Mouse (Mus musculus): Measurements from ENCODE around the gene F2. TPM values are rescaled to one million over a fixed set of nuclear protein-coding genes. Genes with fewer than 3 reads are reported as not detected.
A peak's percentile ranks its signal among the peaks of the same experiment; 100 is the strongest.

The F2 gene
- 1.7 and 4.6 TPM in 2 replicates for polyA plus RNA-seq (2015; fragmentation: Nextera tagmentation; extraction: Ambion mirVana)

GRCm38 (mm10) chr2:91636229-91636628 lies at the start of gene F2:
F2 (minus strand) TSS chr2:91636414.
- Histone ChIP-seq H3K4me2 (no peak within 1 kb of the TSS), H3K27me3 (no peaks in the 10 kb centered on the region), H3K4me1 (no peaks in the 10 kb centered on the region), H3K27ac (no peak within 1 kb of the TSS), H3K4me3 (replicated peaks) (no peak within 1 kb of the TSS), H3K36me3 (no peaks in the 10 kb centered on the region), H3K9me3 (replicated peaks) (no peaks in the 10 kb centered on the region), H3K9ac (no peak within 1 kb of the TSS)
- ATAC-seq (replicated peaks; ENCODE audit: low FRiP score) = no peak
- 86% methylated on average over 8 of the region's 8 CpGs for WGBS

DNA sequence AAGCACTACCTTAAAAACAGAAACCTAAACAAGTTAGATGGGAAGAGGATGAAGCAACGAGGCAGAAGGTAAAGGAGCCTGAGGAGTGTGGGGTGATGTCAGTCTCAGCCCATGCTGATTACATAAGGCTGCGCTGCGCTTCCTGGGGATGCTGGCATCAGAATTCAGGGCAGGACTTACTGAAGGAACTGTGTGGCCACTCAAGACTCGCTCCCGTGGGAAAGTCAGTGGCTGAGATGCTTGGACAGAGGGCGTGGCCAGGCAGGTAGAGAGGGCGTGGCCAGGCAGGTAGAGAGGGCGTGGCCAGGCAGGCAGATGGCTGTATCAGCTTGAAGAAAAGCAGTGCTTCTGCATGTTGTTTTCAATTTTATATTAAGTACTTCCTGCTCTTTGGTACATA lies 47.7 kb upstream of the F2 start:
- no peaks in the 10 kb centered on the region for H3K4me1 ChIP-seq
- H3K36me3 ChIP-seq = peaks cover 85% of the 10 kb centered on the region
- 81% methylated on average over 8 of the region's 8 CpGs for WGBS
- H3K4me2 ChIP-seq = no peak overlapping the region
- no peaks in the 10 kb centered on the region for H3K27me3 ChIP-seq
- no peak for ATAC-seq (replicated peaks; ENCODE audit: low FRiP score)
- no peaks in the 10 kb centered on the region for H3K9me3 ChIP-seq (replicated peaks)
- no peak overlapping the region for H3K9ac ChIP-seq
- no peak overlapping the region for H3K4me3 ChIP-seq (replicated peaks)
- H3K27ac ChIP-seq = no peak overlapping the region

- 40% methylated on average over 4 of the region's 4 CpGs for WGBS
- Histone ChIP-seq H3K9me3 (replicated peaks) (no peaks in the 10 kb centered on the region), H3K4me1 (no peaks in the 10 kb centered on the region), H3K9ac (no peak overlapping the region), H3K4me2 (no peak overlapping the region), H3K4me3 (replicated peaks) (no peak overlapping the region), H3K27me3 (no peaks in the 10 kb centered on the region), H3K27ac (no peak overlapping the region), H3K36me3 (peaks cover 88% of the 10 kb centered on the region)
- no peak for ATAC-seq (replicated peaks; ENCODE audit: low FRiP score)
Measured at GRCm38 (mm10) chr2:91682850-91683249, 46.6 kb upstream of the F2 start.

- Histone ChIP-seq H3K36me3 (peaks cover 93% of the 10 kb centered on the region), H3K4me3 (replicated peaks) (no peak overlapping the region), H3K9ac (no peak overlapping the region), H3K4me1 (peaks cover 7% of the 10 kb centered on the region), H3K27ac (peak overlapping the region; percentile 35; the same call in 1 of the 2 replicates), H3K4me2 (no peak overlapping the region), H3K27me3 (no peaks in the 10 kb centered on the region), H3K9me3 (replicated peaks) (no peaks in the 10 kb centered on the region)
- ATAC-seq (replicated peaks; ENCODE audit: low FRiP score) = peak; percentile 66; the same call in 1 of the 2 replicates
Measured at GRCm38 (mm10) chr2:91676961-91677360, 40.7 kb upstream of the F2 start.

- no peak overlapping the region for H3K4me2 ChIP-seq
- no peak; the same call in 1 of the 2 replicates for ATAC-seq (replicated peaks; ENCODE audit: low FRiP score)
- no peaks in the 10 kb centered on the region for H3K9me3 ChIP-seq (replicated peaks)
- H3K27me3 ChIP-seq = no peaks in the 10 kb centered on the region
- peaks cover 7% of the 10 kb centered on the region for H3K4me1 ChIP-seq
- WGBS = 52% methylated on average over 2 of the region's 2 CpGs
- H3K9ac ChIP-seq = no peak overlapping the region
- H3K27ac ChIP-seq = peak overlapping the region; percentile 35
- no peak overlapping the region for H3K4me3 ChIP-seq (replicated peaks)
- H3K36me3 ChIP-seq = peaks cover 93% of the 10 kb centered on the region
Measured at GRCm38 (mm10) chr2:91676420-91676819, 40.2 kb upstream of the F2 start.

- no peak for ATAC-seq (replicated peaks; ENCODE audit: low FRiP score)
- Histone ChIP-seq H3K4me3 (replicated peaks) (no peak overlapping the region), H3K9ac (no peak overlapping the region), H3K9me3 (replicated peaks) (no peaks in the 10 kb centered on the region), H3K4me2 (no peak overlapping the region), H3K4me1 (peaks cover 7% of the 10 kb centered on the region), H3K27ac (no peak overlapping the region), H3K27me3 (no peaks in the 10 kb centered on the region), H3K36me3 (peaks cover 94% of the 10 kb centered on the region)
- WGBS = 89% methylated on average over 5 of the region's 5 CpGs
Measured at GRCm38 (mm10) chr2:91674895-91675294, 38.7 kb upstream of the F2 start.

GRCm38 (mm10) chr2:91673587-91673986 lies 37.4 kb upstream of the F2 start:
- WGBS = 92% methylated on average over 2 of the region's 2 CpGs
- peaks cover 94% of the 10 kb centered on the region for H3K36me3 ChIP-seq
- H3K27me3 ChIP-seq = no peaks in the 10 kb centered on the region
- H3K9me3 ChIP-seq (replicated peaks) = no peaks in the 10 kb centered on the region
- no peak overlapping the region for H3K4me2 ChIP-seq
- no peak overlapping the region for H3K27ac ChIP-seq
- ATAC-seq (replicated peaks; ENCODE audit: low FRiP score) = no peak
- no peak overlapping the region for H3K4me3 ChIP-seq (replicated peaks)
- H3K4me1 ChIP-seq = peaks cover 7% of the 10 kb centered on the region
- no peak overlapping the region for H3K9ac ChIP-seq

GRCm38 (mm10) chr2:91670038-91670437 lies 33.8 kb upstream of the F2 start:
- Histone ChIP-seq H3K27me3 (no peaks in the 10 kb centered on the region), H3K4me1 (0 out of 2 replicates have a peak, but pooled peaks cover 3% of the 10 kb centered on the region), H3K36me3 (peaks cover 89% of the 10 kb centered on the region), H3K4me3 (replicated peaks) (no peak overlapping the region), H3K27ac (no peak overlapping the region), H3K9me3 (replicated peaks) (no peaks in the 10 kb centered on the region), H3K9ac (no peak overlapping the region), H3K4me2 (no peak overlapping the region)
- WGBS = 82% methylated on average over 6 of the region's 6 CpGs
- ATAC-seq (replicated peaks; ENCODE audit: low FRiP score) = no peak

- 0 out of 2 replicates have a peak, but pooled peaks cover 3% of the 10 kb centered on the region for H3K4me1 ChIP-seq
- 86% methylated on average over 8 of the region's 8 CpGs for WGBS
- H3K4me2 ChIP-seq = no peak overlapping the region
- no peaks in the 10 kb centered on the region for H3K27me3 ChIP-seq
- no peak overlapping the region for H3K9ac ChIP-seq
- ATAC-seq (replicated peaks; ENCODE audit: low FRiP score) = no peak
- H3K36me3 ChIP-seq = peaks cover 89% of the 10 kb centered on the region
- no peaks in the 10 kb centered on the region for H3K9me3 ChIP-seq (replicated peaks)
- no peak overlapping the region for H3K4me3 ChIP-seq (replicated peaks)
- no peak overlapping the region for H3K27ac ChIP-seq
Measured at GRCm38 (mm10) chr2:91669326-91669725, 33.1 kb upstream of the F2 start.

- no peak overlapping the region for H3K27ac ChIP-seq
- no peak for ATAC-seq (replicated peaks; ENCODE audit: low FRiP score)
- no peaks in the 10 kb centered on the region for H3K9me3 ChIP-seq (replicated peaks)
- no peaks in the 10 kb centered on the region for H3K27me3 ChIP-seq
- peaks cover 91% of the 10 kb centered on the region for H3K36me3 ChIP-seq
- no peak overlapping the region for H3K4me2 ChIP-seq
- 0 out of 2 replicates have a peak, but pooled peaks cover 3% of the 10 kb centered on the region for H3K4me1 ChIP-seq
- H3K4me3 ChIP-seq (replicated peaks) = no peak overlapping the region
- H3K9ac ChIP-seq = no peak overlapping the region
- WGBS = 93% methylated on average over 2 of the region's 2 CpGs
Measured at GRCm38 (mm10) chr2:91667747-91668146, 31.5 kb upstream of the F2 start.

- Histone ChIP-seq H3K4me1 (0 out of 2 replicates have a peak, but pooled peaks cover 3% of the 10 kb centered on the region), H3K4me3 (replicated peaks) (no peak overlapping the region), H3K9ac (no peak overlapping the region), H3K9me3 (replicated peaks) (no peaks in the 10 kb centered on the region), H3K27me3 (no peaks in the 10 kb centered on the region), H3K4me2 (no peak overlapping the region), H3K36me3 (peaks cover 90% of the 10 kb centered on the region), H3K27ac (0 out of 2 replicates have a peak overlapping the region, but pooled peaks have one; percentile 25)
- 81% methylated on average over 6 of the region's 6 CpGs for WGBS
- ATAC-seq (replicated peaks; ENCODE audit: low FRiP score) = no peak
Measured at GRCm38 (mm10) chr2:91666386-91666910, 30.2 kb upstream of the F2 start.

DNA sequence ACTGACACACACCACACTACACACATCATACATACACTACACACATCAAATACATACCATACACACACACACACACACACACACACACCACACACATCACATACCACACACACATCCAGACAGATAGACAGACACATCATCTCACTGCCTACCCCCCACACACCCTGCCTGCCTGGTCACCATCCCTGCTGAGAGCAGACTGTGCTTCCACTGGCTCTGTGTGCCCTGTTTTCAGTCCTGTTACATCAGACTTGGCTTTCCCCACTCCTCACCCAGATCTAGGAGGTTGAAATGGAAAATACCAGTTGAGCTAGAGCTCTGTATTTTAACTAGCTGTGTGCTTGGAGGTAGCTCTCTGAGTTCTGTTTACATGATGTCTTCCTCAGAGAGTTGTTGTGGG lies 28.6 kb upstream of the F2 start:
- no peak overlapping the region for H3K4me2 ChIP-seq
- H3K36me3 ChIP-seq = peaks cover 88% of the 10 kb centered on the region
- no peak overlapping the region for H3K4me3 ChIP-seq (replicated peaks)
- no peaks in the 10 kb centered on the region for H3K27me3 ChIP-seq
- H3K27ac ChIP-seq = no peak overlapping the region
- 0 out of 2 replicates have a peak, but pooled peaks cover 3% of the 10 kb centered on the region for H3K4me1 ChIP-seq
- H3K9me3 ChIP-seq (replicated peaks) = no peaks in the 10 kb centered on the region
- no peak overlapping the region for H3K9ac ChIP-seq
- no peak for ATAC-seq (replicated peaks; ENCODE audit: low FRiP score)

DNA sequence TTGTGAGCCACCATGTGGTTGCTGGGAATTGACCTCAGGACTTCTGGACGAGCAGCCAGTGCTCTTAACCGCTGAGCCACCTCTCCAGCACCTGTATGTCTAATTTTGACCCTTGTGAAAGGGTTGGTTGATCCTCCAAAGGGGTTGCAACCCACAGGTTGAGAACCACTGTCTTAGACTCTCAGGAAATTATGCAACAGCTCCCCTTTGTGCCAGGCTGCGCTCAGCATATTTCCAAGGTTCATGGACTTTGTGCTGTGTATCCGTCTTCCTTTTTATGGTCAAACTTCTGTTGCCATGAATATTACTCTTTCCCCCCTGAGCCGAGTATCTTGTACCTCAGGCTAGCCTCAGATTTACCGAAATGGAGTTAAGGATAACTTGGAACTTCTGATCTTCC lies 24.8 kb upstream of the F2 start:
- Histone ChIP-seq H3K4me3 (replicated peaks) (no peak overlapping the region), H3K27ac (no peak overlapping the region), H3K9ac (no peak overlapping the region), H3K27me3 (no peaks in the 10 kb centered on the region), H3K36me3 (peaks cover 92% of the 10 kb centered on the region), H3K4me1 (0 out of 2 replicates have a peak, but pooled peaks cover 4% of the 10 kb centered on the region), H3K4me2 (no peak overlapping the region), H3K9me3 (replicated peaks) (no peaks in the 10 kb centered on the region)
- ATAC-seq (replicated peaks; ENCODE audit: low FRiP score) = no peak
- WGBS = 89% methylated on average over 6 of the region's 6 CpGs

Data from kidney, embryonic 15.5 days (tissue).